Mouse (Mus musculus) liver, embryonic 14.5 days (tissue): ENCODE results near the gene Olfr1368. TPM values are rescaled to one million over a fixed set of nuclear protein-coding genes. Genes with fewer than 3 reads are reported as not detected.

Source experiments
- ATAC-seq: fragments of 200-750 bp; cut with Nextera tagmentation; 2 replicates; pipeline ENCODE4 v1.8.0; 2017; ENCODE audit warnings: moderate number of reproducible peaks, mild to moderate bottlenecking, moderate library complexity; ENCODE audit not compliant: insufficient read depth
- DNase-seq, 3 experiments: peaks; one replicate each; pipeline ENCODE4 v3.0.0-alpha.2; 2012 to 2013; ENCODE audit warnings: low read depth in 3 of 3, low spot score in 3 of 3
- H3K27ac ChIP-seq: fragments of 300-500 bp; sonication (generic); 2 replicates; pipeline ENCODE4 v1.5.1; 2014; ENCODE audit warnings: moderate library complexity, mild to moderate bottlenecking, control low read depth, inconsistent platforms
- H3K27me3 ChIP-seq: fragments of 300-500 bp; sonication (generic); 2 replicates; pipeline ENCODE4 v1.6.1; 2014; ENCODE audit warnings: mild to moderate bottlenecking, low read length, moderate library complexity; ENCODE audit not compliant: control insufficient read depth, insufficient read depth
- H3K36me3 ChIP-seq: fragments of 300-500 bp; sonication (generic); replicated peaks from 2 replicates; pipeline ENCODE4 v1.6.1; 2014; ENCODE audit warnings: low read depth; ENCODE audit not compliant: control insufficient read depth, insufficient read depth
- H3K4me1 ChIP-seq, 2 experiments: fragments of 200-500 bp in 1 of 2; fragments of 300-500 bp in 1 of 2; sonication (generic) in 1 of 2; replicated peaks; 2 replicates each; pipeline ENCODE4 v1.6.1; 2012 to 2014; ENCODE audit warnings: antibody characterized with exemption in 1 of 2, inconsistent platforms in 1 of 2, low read length in 1 of 2; ENCODE audit not compliant: control insufficient read depth in 2 of 2, insufficient read depth in 2 of 2
- H3K4me2 ChIP-seq: fragments of 300-500 bp; sonication (generic); 2 replicates; pipeline ENCODE4 v1.6.1; 2014; ENCODE audit warnings: low read depth, mild to moderate bottlenecking, control low read depth, moderate library complexity
- H3K4me3 ChIP-seq, 2 experiments: fragments of 200-500 bp in 1 of 2; fragments of 300-500 bp in 1 of 2; sonication (generic) in 1 of 2; 2 replicates each; pipeline ENCODE4 v1.5.1; 2012 to 2014; ENCODE audit warnings: low read depth in 2 of 2, low read length in 2 of 2, mild to moderate bottlenecking in 2 of 2, control low read depth in 1 of 2, inconsistent platforms in 1 of 2, moderate library complexity in 1 of 2; ENCODE audit not compliant: insufficient read depth in 1 of 2
- H3K9ac ChIP-seq: fragments of 300-500 bp; sonication (generic); replicated peaks from 2 replicates; pipeline ENCODE4 v1.6.1; 2014; ENCODE audit warnings: mild to moderate bottlenecking, control low read depth, moderate library complexity
- H3K9me3 ChIP-seq: fragments of 300-500 bp; sonication (generic); 2 replicates; pipeline ENCODE4 v1.6.1; 2016; ENCODE audit warnings: low read length, mixed read lengths; ENCODE audit not compliant: control insufficient read depth
- CTCF ChIP-seq: IDR thresholded peaks from 2 replicates; pipeline ENCODE4 v1.5.1; 2016; ENCODE audit warnings: antibody characterized with exemption, low read depth, control low read depth
- EP300 ChIP-seq: IDR thresholded peaks from 2 replicates; pipeline ENCODE4 v1.6.1; 2016; ENCODE audit warnings: antibody characterized with exemption, low read depth
- WGBS: fragments of 180-500 bp; shearing (Covaris S2); extraction: QIAGEN DNeasy Blood & Tissue Kit; methylation state at CpG from one replicate; pipeline ENCODE4 v1.1.7; 2014; ENCODE audit not compliant: insufficient replicate concordance; 5-methylcytosine and 5-hydroxymethylcytosine counted together
- polyA plus RNA-seq, 2 experiments: library from polyadenylated mRNA; depleted of rRNA in 1 of 2; stranded (reverse) in 1 of 2; unstranded in 1 of 2; fragments of >200 nt; fragmentation: Nextera tagmentation in 1 of 2; extraction: Ambion mirVana in 1 of 2; gene quantifications; 2 replicates each; pipeline versions ENCODE4 v1.2.1 to v1.2.3; 2012 to 2014

The Olfr1368 gene
- polyA plus RNA-seq, 2 experiments: not detected

- Histone ChIP-seq H3K27me3 (no peaks in the 10 kb centered on the region), H3K9ac (peak overlapping the region; percentile 86), H3K4me2 (peak overlapping the region; percentile 76), H3K9me3 (no peaks in the 10 kb centered on the region), H3K4me1 (peaks cover 7 to 16% of the 10 kb centered on the region in 2 experiments), H3K4me3 (peak overlapping the region; percentile 88 to 95), H3K36me3 (peaks cover 40% of the 10 kb centered on the region), H3K27ac (peak overlapping the region; percentile 94)
- under 1% methylated on average over 71 of the region's 71 CpGs for WGBS
- peak; percentile 54 for ATAC-seq
- no peak for DNase-seq
- TF ChIP-seq CTCF: no peak
- no peak for TF ChIP-seq EP300
Observed at GRCm38 (mm10) chr13:21180551-21181530, 35.2 kb upstream of the Olfr1368 start.

- peak; percentile 85 to 89 (median 88) for DNase-seq
- Histone ChIP-seq H3K9ac (peak overlapping the region; percentile 86), H3K27me3 (no peaks in the 10 kb centered on the region), H3K4me1 (peaks cover 7 to 16% of the 10 kb centered on the region in 2 experiments), H3K36me3 (peaks cover 31% of the 10 kb centered on the region), H3K9me3 (no peaks in the 10 kb centered on the region), H3K4me3 (peak overlapping the region; percentile 88 to 95), H3K4me2 (peak overlapping the region; percentile 76), H3K27ac (peak overlapping the region; percentile 94)
- no peak for TF ChIP-seq EP300
- no peak for TF ChIP-seq CTCF
- 0% methylated on average over 79 of the region's 80 CpGs for WGBS
- peak; percentile 93 for ATAC-seq
Observed at GRCm38 (mm10) chr13:21179724-21180550, 34.3 kb upstream of the Olfr1368 start.

GRCm38 (mm10) chr13:21179367-21179723, 33.7 kb upstream of the Olfr1368 start, which contains the start of gene Trim27:
Gene Trim27 (plus strand): TSS chr13:21179445.
- H3K27ac ChIP-seq: peak within 1 kb of the TSS; percentile 94
- no peaks in the 10 kb centered on the region for H3K27me3 ChIP-seq
- H3K4me3 ChIP-seq: peak within 1 kb of the TSS; percentile 88 to 95
- peak within 1 kb of the TSS; percentile 86 for H3K9ac ChIP-seq
- peaks cover 7 to 16% of the 10 kb centered on the region in 2 experiments for H3K4me1 ChIP-seq
- H3K9me3 ChIP-seq: no peaks in the 10 kb centered on the region
- DNase-seq (no peak), ATAC-seq (peak; percentile 39)
- H3K36me3 ChIP-seq: peaks cover 25% of the 10 kb centered on the region
- whole genome bisulfite sequencing: under 1% methylated on average over 15 of the region's 15 CpGs
- H3K4me2 ChIP-seq: peak within 1 kb of the TSS; percentile 76
- TF ChIP-seq CTCF (no peak), EP300 (no peak)

- peaks cover 15% of the 10 kb centered on the region for H3K36me3 ChIP-seq
- H3K4me2 ChIP-seq: peak overlapping the region; percentile 76
- WGBS: 65% methylated on average over 5 of the region's 5 CpGs
- H3K27me3 ChIP-seq: no peaks in the 10 kb centered on the region
- H3K9me3 ChIP-seq: no peaks in the 10 kb centered on the region
- ATAC-seq (no peak), DNase-seq (no peak)
- H3K9ac ChIP-seq: peak overlapping the region; percentile 86; the same call in 1 of the 2 replicates
- TF ChIP-seq EP300 (no peak), CTCF (no peak)
- H3K27ac ChIP-seq: no peak overlapping the region; the same call in 1 of the 2 replicates
- H3K4me1 ChIP-seq: peaks cover 7 to 17% of the 10 kb centered on the region in 2 experiments
- no peak overlapping the region; a peak in 1 of 4 replicates for H3K4me3 ChIP-seq
Observed at GRCm38 (mm10) chr13:21178364-21178763, 32.7 kb upstream of the Olfr1368 start.
